Mouse (Mus musculus): ENCODE measurements around the gene Stk16. TPM values are rescaled to one million over a fixed set of nuclear protein-coding genes. Genes with fewer than 3 reads are reported as not detected.

Stk16 gene
- polyA plus RNA-seq, 1 experiment from 2014 or later = 151 TPM

- 61% methylated on average over 9 of the region's 9 CpGs for WGBS
- H3K27ac ChIP-seq = no peak overlapping the region
- DNase-seq (ENCODE audit: extremely low spot score, low spot score) = no peak
- no peaks in the 10 kb centered on the region for H3K9me3 ChIP-seq
- H3K4me1 ChIP-seq = peaks cover 32% of the 10 kb centered on the region
- H3K4me3 ChIP-seq = no peak overlapping the region
- H3K36me3 ChIP-seq (replicated peaks) = peaks cover 6% of the 10 kb centered on the region
- peaks cover 16% of the 10 kb centered on the region for H3K27me3 ChIP-seq (ENCODE audit: poor library complexity, severe bottlenecking)
Observed at GRCm38 (mm10) chr1:75248041-75248772, 37.6 kb downstream of the Stk16 start.

- H3K27me3 ChIP-seq (ENCODE audit: poor library complexity, severe bottlenecking) = peaks cover 18% of the 10 kb centered on the region
- peaks cover 32% of the 10 kb centered on the region for H3K4me1 ChIP-seq
- H3K36me3 ChIP-seq (replicated peaks) = no peaks in the 10 kb centered on the region
- no peak for DNase-seq (ENCODE audit: extremely low spot score, low spot score)
- H3K9me3 ChIP-seq = no peaks in the 10 kb centered on the region
- no peak overlapping the region for H3K4me3 ChIP-seq
- 53% methylated on average over 3 of the region's 3 CpGs for WGBS
- no peak overlapping the region for H3K27ac ChIP-seq
Observed at GRCm38 (mm10) chr1:75250498-75250897, 39.9 kb downstream of the Stk16 start.

- H3K27ac ChIP-seq = peak overlapping the region; percentile 21; the same call in 1 of the 2 replicates
- peak; percentile 82 for DNase-seq (ENCODE audit: extremely low spot score, low spot score)
- 6% methylated on average over 22 of the region's 22 CpGs for WGBS
Observed at GRCm38 (mm10) chr1:75251112-75251970, 40.7 kb downstream of the Stk16 start.

GRCm38 (mm10) chr1:75252308-75252707 lies 41.7 kb downstream of the Stk16 start:
- DNase-seq (ENCODE audit: extremely low spot score, low spot score) = no peak
- WGBS = 69% methylated on average over 13 of the region's 13 CpGs
- H3K4me3 ChIP-seq = no peak overlapping the region

More at GRCm38 (mm10) chr1:75251112-75251970, 40.7 kb downstream of the Stk16 start:
- peak overlapping the region; percentile 41 for H3K4me3 ChIP-seq
- H3K4me1 ChIP-seq = peaks cover 32% of the 10 kb centered on the region
- peaks cover 18% of the 10 kb centered on the region for H3K27me3 ChIP-seq (ENCODE audit: poor library complexity, severe bottlenecking)
- H3K9me3 ChIP-seq = no peaks in the 10 kb centered on the region
- no peaks in the 10 kb centered on the region for H3K36me3 ChIP-seq (replicated peaks)

GRCm38 (mm10) chr1:75253029-75253428 lies 42.4 kb downstream of the Stk16 start:
- no peak for DNase-seq (ENCODE audit: extremely low spot score, low spot score)
- no peaks in the 10 kb centered on the region for H3K36me3 ChIP-seq (replicated peaks)
- H3K27me3 ChIP-seq (ENCODE audit: poor library complexity, severe bottlenecking) = peaks cover 18% of the 10 kb centered on the region
- H3K4me3 ChIP-seq = no peak overlapping the region
- peaks cover 23% of the 10 kb centered on the region for H3K4me1 ChIP-seq
- no peaks in the 10 kb centered on the region for H3K9me3 ChIP-seq
- no peak overlapping the region for H3K27ac ChIP-seq
- WGBS = 73% methylated on average over 16 of the region's 16 CpGs

More at GRCm38 (mm10) chr1:75252308-75252707, 41.7 kb downstream of the Stk16 start:
- peaks cover 30% of the 10 kb centered on the region for H3K4me1 ChIP-seq
- no peaks in the 10 kb centered on the region for H3K9me3 ChIP-seq
- H3K27ac ChIP-seq = no peak overlapping the region
- H3K36me3 ChIP-seq (replicated peaks) = no peaks in the 10 kb centered on the region
- H3K27me3 ChIP-seq (ENCODE audit: poor library complexity, severe bottlenecking) = peaks cover 18% of the 10 kb centered on the region

- no peak overlapping the region for H3K4me3 ChIP-seq
- peak; percentile 80 for DNase-seq (ENCODE audit: extremely low spot score, low spot score)
- no peaks in the 10 kb centered on the region for H3K9me3 ChIP-seq
- H3K36me3 ChIP-seq (replicated peaks) = no peaks in the 10 kb centered on the region
- H3K27ac ChIP-seq = no peak overlapping the region
- peaks cover 21% of the 10 kb centered on the region for H3K27me3 ChIP-seq (ENCODE audit: poor library complexity, severe bottlenecking)
- WGBS = 68% methylated on average over 16 of the region's 16 CpGs
- peaks cover 17% of the 10 kb centered on the region for H3K4me1 ChIP-seq
Observed at GRCm38 (mm10) chr1:75253849-75254624, 43.4 kb downstream of the Stk16 start.

- no peak overlapping the region for H3K27ac ChIP-seq
- H3K9me3 ChIP-seq = no peaks in the 10 kb centered on the region
- 78% methylated on average over 8 of the region's 8 CpGs for whole genome bisulfite sequencing
- H3K27me3 ChIP-seq (ENCODE audit: poor library complexity, severe bottlenecking) = peaks cover 21% of the 10 kb centered on the region
- H3K4me3 ChIP-seq = no peak overlapping the region
- H3K36me3 ChIP-seq (replicated peaks) = no peaks in the 10 kb centered on the region
- peaks cover 17% of the 10 kb centered on the region for H3K4me1 ChIP-seq
- no peak for DNase-seq (ENCODE audit: extremely low spot score, low spot score)
Observed at GRCm38 (mm10) chr1:75254625-75255013, 44.0 kb downstream of the Stk16 start.

- 73% methylated on average over 10 of the region's 10 CpGs for WGBS
- H3K27me3 ChIP-seq (ENCODE audit: poor library complexity, severe bottlenecking) = peaks cover 26% of the 10 kb centered on the region
- no peaks in the 10 kb centered on the region for H3K36me3 ChIP-seq (replicated peaks)
- no peak overlapping the region for H3K4me3 ChIP-seq
- no peak for DNase-seq (ENCODE audit: extremely low spot score, low spot score)
- H3K27ac ChIP-seq = no peak overlapping the region
- peaks cover 14% of the 10 kb centered on the region for H3K4me1 ChIP-seq
- no peaks in the 10 kb centered on the region for H3K9me3 ChIP-seq
Observed at GRCm38 (mm10) chr1:75255516-75256046, 44.9 kb downstream of the Stk16 start.

GRCm38 (mm10) chr1:75261278-75261677 lies 50.6 kb downstream of the Stk16 start:
- no peak overlapping the region for H3K27ac ChIP-seq
- no peak overlapping the region for H3K4me3 ChIP-seq
- no peaks in the 10 kb centered on the region for H3K9me3 ChIP-seq
- H3K27me3 ChIP-seq (ENCODE audit: poor library complexity, severe bottlenecking) = peaks cover 59% of the 10 kb centered on the region
- no peak for DNase-seq (ENCODE audit: extremely low spot score, low spot score)
- H3K36me3 ChIP-seq (replicated peaks) = no peaks in the 10 kb centered on the region
- peaks cover 15% of the 10 kb centered on the region for H3K4me1 ChIP-seq

GRCm38 (mm10) chr1:75262969-75263951 lies 52.6 kb downstream of the Stk16 start:
- Histone ChIP-seq H3K4me3 (peak overlapping the region; percentile 53), H3K36me3 (replicated peaks) (no peaks in the 10 kb centered on the region), H3K9me3 (no peaks in the 10 kb centered on the region), H3K27ac (no peak overlapping the region), H3K4me1 (peaks cover 15% of the 10 kb centered on the region), H3K27me3 (ENCODE audit: poor library complexity, severe bottlenecking) (peaks cover 58% of the 10 kb centered on the region)
- DNase-seq (ENCODE audit: extremely low spot score, low spot score) = peak; percentile 68
- WGBS = 2% methylated on average over 40 of the region's 40 CpGs

- peaks cover 15% of the 10 kb centered on the region for H3K4me1 ChIP-seq
- H3K4me3 ChIP-seq = peak within 1 kb of the TSS; percentile 53
- no peaks in the 10 kb centered on the region for H3K9me3 ChIP-seq
- H3K27me3 ChIP-seq (ENCODE audit: poor library complexity, severe bottlenecking) = peaks cover 56% of the 10 kb centered on the region
- WGBS = 12% methylated on average over 30 of the region's 32 CpGs
- DNase-seq (ENCODE audit: extremely low spot score, low spot score) = no peak
- no peak within 1 kb of the TSS for H3K27ac ChIP-seq
- no peaks in the 10 kb centered on the region for H3K36me3 ChIP-seq (replicated peaks)
Observed at GRCm38 (mm10) chr1:75264091-75264880, 53.6 kb downstream of the Stk16 start, which contains the start of gene Ptprn. Ptprn (minus strand) TSS chr1:75264502.

Data from forebrain, embryonic 10.5 days (tissue).